In genomic region chr1:120604431-120605142, GRCm38 (mm10) we compare ENCODE assay signal across 15 mouse cellular contexts. TPM values are rescaled to one million over a fixed set of nuclear protein-coding genes. Genes with fewer than 3 reads are reported as not detected.
DNase-seq lines count a peak whose midpoint lies in the region; ATAC-seq lines count a peak whose summit lies in the region.
"Had no signal": no experiment of that assay in that cellular context is flagged by ENCODE, and none has a peak within 500 bp of the region (broad histone marks: within the 10 kb centered on the region; RNA-seq: fewer than 3 reads in every experiment).

No protein-coding gene starts in this region.

- peaks cover 95% of the 10 kb centered on the region for H3K27me3 ChIP-seq in embryonic facial prominence, embryonic 14.5 days (replicated peaks; ENCODE audit: control insufficient read depth, insufficient read depth, low read length)
- peaks cover 97% of the 10 kb centered on the region for H3K27me3 ChIP-seq in limb, embryonic 12.5 days

- peak; percentile 44 to 56 for DNase-seq in cerebellum, postnatal 10 days
- no peak for DNase-seq in cerebellum, adult 9-10 months
- no peak for DNase-seq in embryonic facial prominence, embryonic 14.5 days (ENCODE audit: low spot score)
- peak; percentile 73 for DNase-seq in neural tube, embryonic 10.5 days (ENCODE audit: extremely low spot score, low spot score)
- no peak for DNase-seq in urinary bladder, postnatal 25 days (ENCODE audit: low spot score)
- no peak for DNase-seq in urinary bladder, adult 2 months (ENCODE audit: low spot score)
- DNase-seq: adrenal gland, postnatal 14 days; cerebellum, adult 8-10 months; gastrocnemius, postnatal 25 days; lung, postnatal 14 days; right cerebral cortex, postnatal 14 days had no signal

- H3K4me1 ChIP-seq in embryonic facial prominence, embryonic 14.5 days (ENCODE audit: control insufficient read depth, insufficient read depth, low read length), result peaks cover 4% of the 10 kb centered on the region; the same call in 1 of the 2 replicates
- H3K4me1 ChIP-seq in limb, embryonic 12.5 days (replicated peaks), result peaks cover 19% of the 10 kb centered on the region

- H3K27ac ChIP-seq in embryonic facial prominence, embryonic 14.5 days (replicated peaks; ENCODE audit: low read depth, low read length), result no peak overlapping the region
- no peak overlapping the region for H3K27ac ChIP-seq in limb, embryonic 12.5 days
- H3K27ac ChIP-seq: kidney, embryonic 15.5 days had no signal

- peak overlapping the region; percentile 52 for H3K4me3 ChIP-seq in embryonic facial prominence, embryonic 14.5 days (ENCODE audit: low read depth, low read length)
- peak overlapping the region; percentile 26 for H3K4me3 ChIP-seq in limb, embryonic 12.5 days (replicated peaks)

- 10% methylated on average over 29 of the region's 30 CpGs for WGBS in embryonic facial prominence, embryonic 14.5 days
- WGBS in limb, embryonic 12.5 days, result 3% methylated on average over 30 of the region's 30 CpGs

- no peaks in the 10 kb centered on the region for H3K36me3 ChIP-seq in embryonic facial prominence, embryonic 14.5 days (ENCODE audit: control insufficient read depth, insufficient read depth, low read length)
- no peaks in the 10 kb centered on the region for H3K36me3 ChIP-seq in limb, embryonic 12.5 days
- H3K36me3 ChIP-seq: kidney, embryonic 15.5 days had no signal

- no peaks in the 10 kb centered on the region for H3K9me3 ChIP-seq in embryonic facial prominence, embryonic 14.5 days (ENCODE audit: control insufficient read depth, low read length)
- no peaks in the 10 kb centered on the region for H3K9me3 ChIP-seq in limb, embryonic 12.5 days
- H3K9me3 ChIP-seq: kidney, embryonic 15.5 days had no signal

- peak overlapping the region; percentile 68 for H3K9ac ChIP-seq in embryonic facial prominence, embryonic 14.5 days (ENCODE audit: low read depth, low read length)
- H3K9ac ChIP-seq in limb, embryonic 12.5 days (replicated peaks), result peak overlapping the region; percentile 40
- H3K9ac ChIP-seq: kidney, embryonic 15.5 days had no signal

- peak overlapping the region; percentile 84 for H3K4me2 ChIP-seq in embryonic facial prominence, embryonic 14.5 days (ENCODE audit: low read depth, low read length)
- peak overlapping the region; percentile 26 for H3K4me2 ChIP-seq in limb, embryonic 12.5 days

- no peak for ATAC-seq in embryonic facial prominence, embryonic 14.5 days (ENCODE audit: low read depth)
- no peak for ATAC-seq in limb, embryonic 12.5 days (ENCODE audit: insufficient number of reproducible peaks, insufficient read depth, low FRiP score, low TSS enrichment, low read depth)
- no peak for ATAC-seq in cerebellum, adult (ENCODE audit: insufficient number of reproducible peaks, low FRiP score, low TSS enrichment)

RNA-seq across cellular contexts. Expression of gene En1, which starts 2.4 kb away (rescaled TPM):
- 2.0 TPM in 2 replicates for polyA plus RNA-seq in embryonic facial prominence, embryonic 14.5 days (2014; fragmentation: Nextera tagmentation; extraction: Ambion mirVana)
- 1.8 TPM in 2 replicates for polyA plus RNA-seq in limb, embryonic 12.5 days (2016; fragmentation: Nextera tagmentation; extraction: Ambion mirVana)
- not detected in 2 replicates for polyA plus RNA-seq in urinary bladder, adult 2 months (2012; rRNA removed)
- polyA plus RNA-seq: liver, adult 2 months had no signal

Comparison
In these comparisons a context has a peak if more than half of its experiments do, and no peak if none do; other contexts are left out.
1. DNase-seq: peak in cerebellum, postnatal 10 days (2 of 2) and neural tube, embryonic 10.5 days (single experiment); none in cerebellum, adult 9-10 months (single experiment), embryonic facial prominence, embryonic 14.5 days (single experiment), urinary bladder, postnatal 25 days (single experiment) and urinary bladder, adult 2 months (single experiment).